Mouse (Mus musculus): ENCODE measurements around the gene Tnfsf18.

The Tnfsf18 gene

GRCm38 (mm10) chr1:161494343-161494742 lies at the start of gene Tnfsf18:
Tnfsf18 (plus strand) TSS chr1:161494655.
- DNase-seq (ENCODE audit: low read depth): no peak

GRCm38 (mm10) chr1:161444858-161445257 lies 49.6 kb upstream of the Tnfsf18 start:
- DNase-seq (ENCODE audit: low read depth): no peak

- no peak for DNase-seq (ENCODE audit: low read depth)
Observed at GRCm38 (mm10) chr1:161451683-161452245, 42.7 kb upstream of the Tnfsf18 start.

- no peak for DNase-seq (ENCODE audit: low read depth)
Observed at GRCm38 (mm10) chr1:161452250-161452649, 42.2 kb upstream of the Tnfsf18 start.

GRCm38 (mm10) chr1:161463388-161464085 lies 30.9 kb upstream of the Tnfsf18 start:
- no peak for DNase-seq (ENCODE audit: low read depth)

- DNase-seq (ENCODE audit: low read depth): no peak
Observed at GRCm38 (mm10) chr1:161477221-161477620, 17.2 kb upstream of the Tnfsf18 start.

- no peak for DNase-seq (ENCODE audit: low read depth)
Observed at GRCm38 (mm10) chr1:161479854-161480253, 14.6 kb upstream of the Tnfsf18 start.

- peak; percentile 19 for DNase-seq (ENCODE audit: low read depth)
Observed at GRCm38 (mm10) chr1:161482211-161482610, 12.2 kb upstream of the Tnfsf18 start.

GRCm38 (mm10) chr1:161487069-161487468 lies 7.4 kb upstream of the Tnfsf18 start:
- DNase-seq (ENCODE audit: low read depth): no peak

GRCm38 (mm10) chr1:161491766-161492165 lies 2.7 kb upstream of the Tnfsf18 start:
- no peak for DNase-seq (ENCODE audit: low read depth)

- DNase-seq (ENCODE audit: low read depth): no peak
Observed at GRCm38 (mm10) chr1:161496866-161497645, 2.6 kb downstream of the Tnfsf18 start.

GRCm38 (mm10) chr1:161500114-161500810 lies 5.8 kb downstream of the Tnfsf18 start:
- no peak for DNase-seq (ENCODE audit: low read depth)

GRCm38 (mm10) chr1:161500811-161501146 lies 6.3 kb downstream of the Tnfsf18 start:
- no peak for DNase-seq (ENCODE audit: low read depth)

GRCm38 (mm10) chr1:161506317-161506716 lies 11.9 kb downstream of the Tnfsf18 start:
- no peak for DNase-seq (ENCODE audit: low read depth)

GRCm38 (mm10) chr1:161507623-161508047 lies 13.2 kb downstream of the Tnfsf18 start:
- no peak for DNase-seq (ENCODE audit: low read depth)

GRCm38 (mm10) chr1:161517355-161517754 lies 22.9 kb downstream of the Tnfsf18 start:
- no peak for DNase-seq (ENCODE audit: low read depth)

- DNase-seq (ENCODE audit: low read depth): no peak
Observed at GRCm38 (mm10) chr1:161520223-161520622, 25.8 kb downstream of the Tnfsf18 start.

GRCm38 (mm10) chr1:161528173-161528572 lies 33.7 kb downstream of the Tnfsf18 start:
- DNase-seq (ENCODE audit: low read depth): no peak

- DNase-seq (ENCODE audit: low read depth): no peak
Observed at GRCm38 (mm10) chr1:161550596-161551095, 56.2 kb downstream of the Tnfsf18 start.

- DNase-seq (ENCODE audit: low read depth): no peak
Observed at GRCm38 (mm10) chr1:161552098-161552497, 57.6 kb downstream of the Tnfsf18 start.

All from c-Kit-positive CD71-negative TER-119-negative erythroid progenitor cells, embryonic 14.5 days (primary cell).